Mouse (Mus musculus): ENCODE data around the gene Pnpo. TPM values are rescaled to one million over a fixed set of nuclear protein-coding genes. Genes with fewer than 3 reads are reported as not detected.

The Pnpo gene
- polyA plus RNA-seq, 1 experiment: 7.5 TPM

DNA sequence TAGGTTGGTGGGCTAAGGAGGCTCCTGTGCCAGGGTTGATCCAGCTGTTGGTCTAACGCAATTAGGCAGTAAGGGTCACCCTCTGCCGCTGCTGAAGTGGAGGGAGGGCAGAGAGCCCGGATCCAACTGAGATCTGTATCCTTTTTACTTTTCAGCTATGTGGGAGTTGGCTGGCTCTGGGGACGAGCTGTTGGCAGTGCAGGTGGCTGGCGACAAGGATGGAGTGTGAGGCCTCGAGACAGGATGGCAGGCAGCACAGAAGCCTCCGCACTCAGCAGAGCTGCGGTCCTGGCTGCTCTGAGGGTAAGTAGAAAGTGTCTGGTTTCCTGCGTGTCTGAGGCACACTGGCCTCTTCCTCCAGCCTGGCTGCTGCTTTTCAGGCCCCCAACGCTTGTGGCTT, 8.6 kb upstream of the Pnpo start:
- TF ChIP-seq SRF (IDR thresholded peaks at IDR 0.05; ENCODE audit: control insufficient read depth, insufficient read length, low read depth): no peak
- TF ChIP-seq E2F4 (IDR thresholded peaks at IDR 0.05; ENCODE audit: insufficient read depth): no peak
- TF ChIP-seq POLR2A (IDR thresholded peaks at IDR 0.05; ENCODE audit: insufficient read length, low read depth): no peak
- no peak for TF ChIP-seq MYOD1 (IDR thresholded peaks at IDR 0.05; ENCODE audit: control insufficient read depth in 1 of 3, insufficient read length in 2 of 3, low read depth in 2 of 3)
- no peak for TF ChIP-seq POLR2AphosphoS2 (IDR thresholded peaks at IDR 0.05; ENCODE audit: insufficient read length, low read depth)
- TF ChIP-seq CEBPB (IDR thresholded peaks at IDR 0.05; ENCODE audit: insufficient read depth, poor library complexity, severe bottlenecking): no peak
- TF ChIP-seq USF1 (IDR thresholded peaks at IDR 0.05; ENCODE audit: low read depth): no peak
- TF ChIP-seq REST (IDR thresholded peaks at IDR 0.05; ENCODE audit: insufficient read depth, insufficient read length): no peak
- no peak for TF ChIP-seq MAX (IDR thresholded peaks at IDR 0.05; ENCODE audit: low read depth)
- no peak for TF ChIP-seq TCF3 (IDR thresholded peaks at IDR 0.05; ENCODE audit: insufficient read length, low read depth)
- TF ChIP-seq MYOG (IDR thresholded peaks at IDR 0.05; ENCODE audit: control insufficient read depth in 1 of 3, insufficient read depth in 1 of 3, insufficient read length in 2 of 3, low read depth in 2 of 3): no peak
- no peak for TF ChIP-seq TCF12 (IDR thresholded peaks at IDR 0.05; ENCODE audit: insufficient read depth, poor library complexity, severe bottlenecking)
- H3K4me2 ChIP-seq (ENCODE audit: low read depth): no peak overlapping the region

DNA sequence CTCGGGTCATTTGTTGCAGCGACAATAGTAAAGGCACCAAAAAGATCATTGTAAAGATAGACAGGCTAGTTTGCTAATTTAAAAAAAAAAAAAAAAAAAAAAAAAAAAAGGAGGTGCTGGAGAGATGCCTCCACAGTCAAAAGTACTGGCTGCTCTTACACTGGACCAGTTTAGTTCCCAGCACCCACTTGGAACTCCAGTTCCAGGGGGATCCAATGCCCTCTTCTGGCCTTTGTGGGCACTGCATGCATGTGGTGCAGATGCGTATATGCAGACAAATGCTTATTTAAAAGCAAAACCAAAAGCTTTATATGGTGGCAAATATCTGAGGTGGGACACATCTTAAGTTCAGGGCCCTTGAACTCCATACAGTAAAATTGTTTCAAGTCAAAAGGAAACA, 7.0 kb upstream of the Pnpo start:
- Histone ChIP-seq H3K27me3 (ENCODE audit: control insufficient read depth, insufficient read depth, insufficient read length) (no peaks in the 10 kb centered on the region), H3K79me2 (ENCODE audit: control insufficient read depth, insufficient read depth) (no peaks in the 10 kb centered on the region), H3ac (ENCODE audit: control insufficient read depth, insufficient read length) (no peak overlapping the region), H3K4me3 (no peak overlapping the region), H3K36me3 (ENCODE audit: control insufficient read depth, insufficient read depth) (peaks cover 16% of the 10 kb centered on the region), H3K4me2 (ENCODE audit: low read depth) (no peak overlapping the region)
- no peak for TF ChIP-seq USF1 (IDR thresholded peaks at IDR 0.05; ENCODE audit: low read depth)
- TF ChIP-seq TCF12 (IDR thresholded peaks at IDR 0.05; ENCODE audit: insufficient read depth, poor library complexity, severe bottlenecking): no peak
- no peak for TF ChIP-seq REST (IDR thresholded peaks at IDR 0.05; ENCODE audit: insufficient read depth, insufficient read length)
- no peak for TF ChIP-seq TCF3 (IDR thresholded peaks at IDR 0.05; ENCODE audit: insufficient read length, low read depth)
- TF ChIP-seq POLR2AphosphoS2 (IDR thresholded peaks at IDR 0.05; ENCODE audit: insufficient read length, low read depth): no peak
- TF ChIP-seq E2F4 (IDR thresholded peaks at IDR 0.05; ENCODE audit: insufficient read depth): no peak
- TF ChIP-seq MAX (IDR thresholded peaks at IDR 0.05; ENCODE audit: low read depth): no peak
- no peak for TF ChIP-seq MYOD1 (IDR thresholded peaks at IDR 0.05; ENCODE audit: control insufficient read depth in 1 of 3, insufficient read length in 2 of 3, low read depth in 2 of 3)
- no peak for TF ChIP-seq POLR2A (IDR thresholded peaks at IDR 0.05; ENCODE audit: insufficient read length, low read depth)
- no peak for TF ChIP-seq MYOG (IDR thresholded peaks at IDR 0.05; ENCODE audit: control insufficient read depth in 1 of 3, insufficient read depth in 1 of 3, insufficient read length in 2 of 3, low read depth in 2 of 3)

More for the DNA sequence above, 8.6 kb upstream of the Pnpo start:
- Histone ChIP-seq H3ac (ENCODE audit: control insufficient read depth, insufficient read length) (no peak overlapping the region), H3K4me3 (no peak overlapping the region), H3K27me3 (ENCODE audit: control insufficient read depth, insufficient read depth, insufficient read length) (no peaks in the 10 kb centered on the region), H3K36me3 (ENCODE audit: control insufficient read depth, insufficient read depth) (peaks cover 20% of the 10 kb centered on the region), H3K79me2 (ENCODE audit: control insufficient read depth, insufficient read depth) (no peaks in the 10 kb centered on the region)

DNA sequence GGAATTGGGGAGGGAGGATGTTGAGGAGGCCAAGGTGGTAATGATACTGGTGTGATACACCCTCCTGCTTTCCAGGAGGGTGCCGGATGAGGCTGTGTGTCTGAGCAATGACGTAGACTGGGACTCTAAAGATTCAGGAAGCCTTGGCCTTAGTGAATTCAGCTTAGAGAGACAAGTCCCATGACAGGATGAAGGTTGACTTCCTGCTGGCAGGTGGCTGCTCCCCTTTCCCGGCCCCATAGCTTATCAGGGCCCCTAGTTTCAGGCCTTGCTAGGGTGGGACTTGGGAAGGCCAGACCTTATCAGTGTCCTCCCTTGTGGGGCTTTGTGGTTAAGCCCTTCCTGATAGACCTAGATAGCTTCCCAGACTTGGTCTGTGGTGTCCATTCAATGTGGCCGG, 4.1 kb upstream of the Pnpo start:
- Histone ChIP-seq H3K79me2 (ENCODE audit: control insufficient read depth, insufficient read depth) (no peaks in the 10 kb centered on the region), H3K27me3 (ENCODE audit: control insufficient read depth, insufficient read depth, insufficient read length) (no peaks in the 10 kb centered on the region), H3K4me3 (no peak overlapping the region), H3K36me3 (ENCODE audit: control insufficient read depth, insufficient read depth) (no peaks in the 10 kb centered on the region), H3ac (ENCODE audit: control insufficient read depth, insufficient read length) (no peak overlapping the region), H3K4me2 (ENCODE audit: low read depth) (no peak overlapping the region)
- TF ChIP-seq POLR2A (IDR thresholded peaks at IDR 0.05; ENCODE audit: insufficient read length, low read depth): no peak
- no peak for TF ChIP-seq POLR2AphosphoS2 (IDR thresholded peaks at IDR 0.05; ENCODE audit: insufficient read length, low read depth)
- no peak for TF ChIP-seq REST (IDR thresholded peaks at IDR 0.05; ENCODE audit: insufficient read depth, insufficient read length)
- TF ChIP-seq MYOD1 (IDR thresholded peaks at IDR 0.05; ENCODE audit: control insufficient read depth in 1 of 3, insufficient read length in 2 of 3, low read depth in 2 of 3): no peak
- no peak for TF ChIP-seq MYOG (IDR thresholded peaks at IDR 0.05; ENCODE audit: control insufficient read depth in 1 of 3, insufficient read depth in 1 of 3, insufficient read length in 2 of 3, low read depth in 2 of 3)
- no peak for TF ChIP-seq TCF3 (IDR thresholded peaks at IDR 0.05; ENCODE audit: insufficient read length, low read depth)
- no peak for TF ChIP-seq CEBPB (IDR thresholded peaks at IDR 0.05; ENCODE audit: insufficient read depth, poor library complexity, severe bottlenecking)
- TF ChIP-seq MAX (IDR thresholded peaks at IDR 0.05; ENCODE audit: low read depth): no peak
- no peak for TF ChIP-seq SRF (IDR thresholded peaks at IDR 0.05; ENCODE audit: control insufficient read depth, insufficient read length, low read depth)
- TF ChIP-seq TCF12 (IDR thresholded peaks at IDR 0.05; ENCODE audit: insufficient read depth, poor library complexity, severe bottlenecking): no peak
- no peak for TF ChIP-seq E2F4 (IDR thresholded peaks at IDR 0.05; ENCODE audit: insufficient read depth)
- no peak for TF ChIP-seq USF1 (IDR thresholded peaks at IDR 0.05; ENCODE audit: low read depth)

DNA sequence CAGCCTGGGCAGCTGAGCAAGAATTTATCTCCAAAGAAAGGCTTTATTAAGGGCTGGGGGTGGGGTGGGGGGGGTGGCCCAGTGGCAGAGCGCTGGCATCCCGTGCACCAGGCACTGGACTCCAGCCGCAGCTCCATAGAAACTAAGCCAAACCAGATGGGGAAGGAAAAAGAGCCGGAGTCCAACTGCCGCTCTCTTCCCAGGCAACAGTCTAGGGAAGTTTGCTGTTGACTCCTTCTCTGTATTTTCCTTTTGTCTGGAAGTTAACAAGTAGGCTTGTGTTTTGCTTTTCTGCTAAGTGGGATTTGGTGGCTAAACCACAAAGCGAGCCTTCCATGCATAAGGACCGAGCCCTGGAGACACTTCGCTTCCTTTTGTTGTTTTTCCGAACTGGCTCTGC, 2.7 kb upstream of the Pnpo start:
- Histone ChIP-seq H3K36me3 (ENCODE audit: control insufficient read depth, insufficient read depth) (no peaks in the 10 kb centered on the region), H3K79me2 (ENCODE audit: control insufficient read depth, insufficient read depth) (no peaks in the 10 kb centered on the region), H3K27me3 (ENCODE audit: control insufficient read depth, insufficient read depth, insufficient read length) (no peaks in the 10 kb centered on the region), H3K4me2 (ENCODE audit: low read depth) (no peak overlapping the region), H3ac (ENCODE audit: control insufficient read depth, insufficient read length) (no peak overlapping the region), H3K4me3 (no peak overlapping the region)
- TF ChIP-seq POLR2AphosphoS2 (IDR thresholded peaks at IDR 0.05; ENCODE audit: insufficient read length, low read depth): no peak
- no peak for TF ChIP-seq MYOD1 (IDR thresholded peaks at IDR 0.05; ENCODE audit: control insufficient read depth in 1 of 3, insufficient read length in 2 of 3, low read depth in 2 of 3)
- no peak for TF ChIP-seq POLR2A (IDR thresholded peaks at IDR 0.05; ENCODE audit: insufficient read length, low read depth)
- no peak for TF ChIP-seq MAX (IDR thresholded peaks at IDR 0.05; ENCODE audit: low read depth)
- TF ChIP-seq TCF12 (IDR thresholded peaks at IDR 0.05; ENCODE audit: insufficient read depth, poor library complexity, severe bottlenecking): no peak
- TF ChIP-seq CEBPB (IDR thresholded peaks at IDR 0.05; ENCODE audit: insufficient read depth, poor library complexity, severe bottlenecking): no peak
- no peak for TF ChIP-seq USF1 (IDR thresholded peaks at IDR 0.05; ENCODE audit: low read depth)
- no peak for TF ChIP-seq TCF3 (IDR thresholded peaks at IDR 0.05; ENCODE audit: insufficient read length, low read depth)
- TF ChIP-seq REST (IDR thresholded peaks at IDR 0.05; ENCODE audit: insufficient read depth, insufficient read length): no peak
- TF ChIP-seq SRF (IDR thresholded peaks at IDR 0.05; ENCODE audit: control insufficient read depth, insufficient read length, low read depth): no peak
- no peak for TF ChIP-seq MYOG (IDR thresholded peaks at IDR 0.05; ENCODE audit: control insufficient read depth in 1 of 3, insufficient read depth in 1 of 3, insufficient read length in 2 of 3, low read depth in 2 of 3)
- TF ChIP-seq E2F4 (IDR thresholded peaks at IDR 0.05; ENCODE audit: insufficient read depth): no peak
